Mouse (Mus musculus) v-Abl transformed pro-B cells (cell line): ENCODE results near the gene Cog2.

Experiments used
- in situ Hi-C, 2 experiments: fragments of 400-800 bp; cut with MboI; formaldehyde crosslinking; loops; one replicate each; pipeline ENCODE4 v1.15.1; 2025; ENCODE audit not compliant: unreplicated experiment in 2 of 2

The Cog2 gene

DNA sequence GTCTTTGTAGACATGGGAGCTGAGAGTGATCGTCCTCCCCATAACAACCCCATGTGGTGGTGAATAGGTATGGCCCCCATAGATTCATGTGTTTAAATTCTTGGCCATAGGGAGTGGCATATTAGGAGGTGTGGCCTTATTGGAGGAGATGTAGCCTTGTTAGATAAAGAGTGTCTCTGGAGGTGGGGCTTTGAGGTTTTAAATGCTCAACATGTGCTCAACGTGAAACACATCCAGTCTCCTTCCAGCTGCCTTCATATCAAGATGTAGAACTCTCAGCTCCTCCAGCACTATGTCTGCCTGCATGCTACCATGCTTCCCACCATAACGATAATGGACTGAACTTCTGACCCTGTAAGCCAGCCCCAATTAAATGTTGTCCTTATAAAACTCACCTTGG, 4.5 kb upstream of the Cog2 start:
- in situ Hi-C loops: no loop called here

DNA sequence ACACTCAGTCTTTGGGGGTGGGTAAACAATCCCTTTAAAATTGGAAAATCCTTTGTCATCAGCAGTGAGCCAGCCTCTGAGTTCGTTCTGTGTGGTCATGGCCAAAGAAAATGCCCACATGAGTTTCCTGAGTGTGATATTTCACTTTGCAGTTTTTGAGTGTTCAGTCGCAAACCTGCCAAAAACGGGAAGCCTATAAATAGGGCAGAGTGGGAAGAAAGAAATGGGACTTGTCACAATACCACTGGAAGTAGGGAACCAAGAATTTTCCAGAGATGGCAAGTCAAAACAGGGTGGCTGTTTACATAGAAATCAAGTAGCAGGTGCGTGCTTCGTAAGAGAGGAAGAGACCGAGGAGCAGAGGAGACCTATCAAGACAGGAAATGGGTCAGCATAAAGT, 4.0 kb upstream of the Cog2 start:
- in situ Hi-C loops: no loop called here

DNA sequence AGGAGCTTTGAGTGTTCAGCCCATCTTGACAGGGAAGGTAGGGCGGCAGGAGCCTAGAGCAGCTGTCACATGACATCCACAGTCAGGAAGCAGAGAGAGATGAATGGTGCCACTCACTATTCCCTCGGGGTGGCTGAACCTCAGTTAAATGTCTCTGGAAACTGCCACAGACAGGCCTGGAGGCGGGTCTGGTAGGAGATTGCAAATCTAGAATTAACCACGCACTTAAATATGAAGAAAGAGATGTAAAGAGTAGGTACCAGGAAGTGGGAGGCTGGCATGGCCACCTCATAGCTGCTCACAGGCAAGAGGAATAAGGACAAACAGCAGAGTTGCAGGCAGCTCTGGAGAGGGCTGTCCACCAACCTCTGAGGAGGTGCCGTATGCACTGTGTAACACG, 3.4 kb upstream of the Cog2 start:
- in situ Hi-C loops: no loop called here

DNA sequence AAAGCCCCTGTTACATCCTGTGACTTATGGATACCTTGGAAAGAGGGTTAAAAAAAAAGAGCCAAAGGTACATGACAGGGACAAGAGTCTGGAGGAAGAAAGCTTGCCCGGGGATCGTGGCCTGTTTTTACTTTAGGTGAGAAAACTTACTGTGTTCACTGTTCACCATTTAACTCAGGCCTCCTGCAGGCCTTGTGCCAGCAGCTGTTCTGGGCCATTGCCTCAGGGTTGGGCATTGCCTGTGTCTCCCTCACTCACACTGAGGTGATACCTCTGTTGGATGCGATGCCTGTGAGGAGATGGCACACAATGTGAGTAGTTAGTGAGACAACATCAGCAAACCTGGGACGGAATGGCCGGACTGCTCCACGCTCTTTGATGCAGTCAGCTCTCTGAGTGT, 1.4 kb downstream of the Cog2 start:
- in situ Hi-C loops: no loop called here

DNA sequence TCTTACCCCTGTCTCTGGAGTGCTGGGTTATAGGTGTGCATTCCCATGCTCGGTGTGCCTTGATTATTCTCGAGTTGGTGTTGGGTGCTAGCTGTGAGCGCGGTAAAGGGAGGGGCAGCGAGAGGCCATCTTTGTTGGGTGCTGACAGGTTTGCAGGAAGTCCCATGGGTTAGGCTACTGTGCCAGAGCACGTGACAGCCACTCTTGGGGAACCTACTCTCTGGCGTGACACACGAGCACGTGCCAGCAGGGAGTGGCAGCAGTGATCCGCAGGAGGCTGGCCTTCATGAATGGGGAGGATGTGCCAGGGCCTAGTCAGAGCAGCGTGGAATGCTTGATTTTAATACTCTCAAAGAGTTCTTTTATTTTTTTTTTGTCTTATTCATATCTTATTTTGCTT, 5.7 kb downstream of the Cog2 start:
- in situ Hi-C loops: no loop called here

DNA sequence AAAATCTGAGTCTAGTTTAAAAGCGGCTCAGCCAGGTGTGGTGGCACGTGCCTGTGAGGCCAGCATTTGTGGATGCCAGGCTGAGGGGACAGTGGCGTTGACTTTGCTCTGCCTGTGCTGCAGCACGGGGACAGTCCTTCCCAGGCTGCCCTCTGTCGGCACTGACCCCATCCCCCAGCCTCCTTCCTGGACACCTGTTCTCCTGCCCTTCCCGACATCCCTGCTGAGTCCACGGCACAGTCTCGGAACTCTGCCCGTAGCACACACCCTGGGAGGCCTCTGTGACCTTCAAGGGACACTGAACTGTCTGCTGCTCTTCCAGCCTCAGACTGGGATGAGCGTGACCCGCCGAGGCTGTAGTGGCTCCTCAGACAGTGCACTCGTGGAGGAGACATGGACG, 9.5 kb downstream of the Cog2 start:
- in situ Hi-C loops: no loop called here

DNA sequence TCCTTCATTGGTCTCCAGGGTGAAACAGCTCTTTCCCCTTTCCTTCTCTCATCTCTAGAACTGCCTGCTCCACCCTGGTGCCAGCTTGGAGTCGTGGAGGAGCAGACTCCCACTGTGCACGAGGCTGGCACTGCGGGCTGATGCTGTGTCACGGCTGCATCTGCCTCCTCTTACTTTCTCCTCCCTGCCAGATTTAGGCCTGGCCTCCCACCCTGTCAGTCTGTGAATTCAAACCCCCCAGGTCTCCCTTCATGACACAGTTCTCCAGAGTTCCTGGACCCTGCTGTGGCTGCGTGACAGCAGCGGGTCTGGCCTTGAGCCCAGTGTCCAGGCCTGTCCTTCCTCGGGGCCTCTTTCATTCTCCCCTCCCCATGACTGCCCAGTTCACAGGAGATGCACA, 10.0 kb downstream of the Cog2 start:
- in situ Hi-C loops: no loop called here

DNA sequence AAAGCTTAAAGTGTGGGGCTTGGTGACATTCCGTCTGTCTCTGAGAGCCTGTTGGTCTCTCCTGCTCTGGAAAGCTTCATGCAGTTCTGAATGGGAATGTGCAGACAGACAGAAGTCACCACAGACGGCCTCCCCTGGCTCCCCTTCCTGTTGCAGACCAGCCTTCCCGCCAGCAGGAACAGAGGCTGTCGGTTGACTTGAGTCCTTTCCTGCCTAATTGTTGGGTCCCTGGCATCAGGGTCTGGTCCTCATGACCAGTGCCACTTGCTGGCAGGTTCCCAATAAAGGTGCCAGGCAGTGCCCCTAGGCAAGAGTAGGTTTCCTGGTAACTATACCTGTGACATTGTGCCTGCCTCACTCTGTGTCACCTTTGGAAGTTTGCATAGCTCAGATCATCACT, 10.4 kb downstream of the Cog2 start:
- in situ Hi-C loops: no loop called here

DNA sequence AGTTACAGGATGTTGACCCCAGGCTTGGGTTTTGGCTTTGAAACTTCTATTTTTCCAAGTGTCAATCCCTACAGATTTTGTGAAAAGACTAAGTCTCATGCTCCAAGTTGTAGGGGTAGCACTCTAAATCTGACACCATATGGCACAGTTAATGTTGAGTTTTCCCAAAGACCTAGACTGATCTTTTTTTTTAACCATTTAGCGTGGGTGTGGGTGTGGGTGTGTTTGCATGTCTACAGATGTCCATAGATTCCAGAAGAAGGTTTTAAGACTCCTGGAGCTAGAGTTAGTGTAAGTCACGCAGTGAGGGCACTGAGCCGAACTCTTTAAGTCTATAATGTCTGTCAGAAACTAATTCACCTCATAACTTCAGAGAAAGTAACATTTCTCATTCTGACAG, 12.1 kb downstream of the Cog2 start:
- in situ Hi-C loops: no loop called here

DNA sequence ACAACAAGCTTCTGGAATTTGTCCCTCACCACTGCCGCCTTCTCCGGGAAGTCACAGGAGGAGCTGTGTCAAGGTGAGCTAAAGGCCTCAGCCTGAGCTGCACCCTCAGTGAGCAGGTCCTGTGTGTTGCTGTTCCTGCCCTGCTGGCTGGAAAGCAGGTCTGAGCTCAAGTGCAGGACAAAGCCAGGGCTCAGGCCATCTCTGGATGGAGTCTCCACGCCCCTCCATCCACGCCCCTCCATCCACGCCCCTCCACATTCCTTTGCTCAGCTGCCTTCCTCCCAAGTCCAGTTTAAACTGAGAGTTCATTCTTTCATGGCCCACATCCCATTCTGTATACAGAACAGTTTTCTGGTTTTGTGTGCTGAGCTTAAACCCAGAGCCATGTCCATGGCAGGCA, 14.9 kb downstream of the Cog2 start:
- in situ Hi-C loops: no loop called here

DNA sequence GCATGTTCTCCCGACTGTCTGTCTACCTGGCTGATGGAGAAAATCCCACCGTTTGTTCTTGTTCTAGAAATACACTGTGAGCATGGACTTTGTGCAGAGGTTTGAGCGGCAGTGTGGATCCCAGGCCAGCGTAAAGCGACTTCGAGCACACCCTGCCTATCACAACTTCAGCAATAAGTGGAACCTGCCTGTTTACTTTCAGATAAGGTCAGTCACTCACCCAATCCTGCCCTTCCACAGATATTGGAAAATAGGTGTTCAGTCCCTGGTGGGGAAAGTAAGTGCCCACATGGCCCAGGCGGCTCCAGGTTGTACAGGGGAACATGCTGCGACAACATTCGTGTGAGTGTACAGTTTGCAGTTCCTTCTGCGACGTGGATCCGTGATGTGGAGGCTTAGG, 20.3 kb downstream of the Cog2 start:
- in situ Hi-C loops: no loop called here

DNA sequence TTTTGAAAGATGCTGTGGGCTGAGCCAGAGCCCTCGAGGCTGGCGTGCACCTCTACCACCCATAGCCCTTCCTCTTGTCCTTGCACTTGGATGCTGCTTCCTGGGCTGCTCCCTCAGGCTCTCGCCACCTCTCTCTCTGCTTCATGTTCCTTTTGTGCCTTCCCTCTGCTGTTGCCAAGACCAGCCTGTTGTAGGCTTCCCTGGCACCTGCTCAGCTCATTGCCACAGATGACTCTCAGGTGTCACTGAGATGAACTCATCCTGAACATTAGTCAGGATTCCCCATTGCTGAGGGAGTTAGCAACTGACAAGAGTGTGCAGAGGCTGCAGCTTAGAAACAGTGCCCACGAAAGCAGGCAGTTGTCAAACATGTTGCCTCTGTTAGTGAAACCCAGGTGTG, 21.4 kb downstream of the Cog2 start:
- in situ Hi-C loops: no loop called here

DNA sequence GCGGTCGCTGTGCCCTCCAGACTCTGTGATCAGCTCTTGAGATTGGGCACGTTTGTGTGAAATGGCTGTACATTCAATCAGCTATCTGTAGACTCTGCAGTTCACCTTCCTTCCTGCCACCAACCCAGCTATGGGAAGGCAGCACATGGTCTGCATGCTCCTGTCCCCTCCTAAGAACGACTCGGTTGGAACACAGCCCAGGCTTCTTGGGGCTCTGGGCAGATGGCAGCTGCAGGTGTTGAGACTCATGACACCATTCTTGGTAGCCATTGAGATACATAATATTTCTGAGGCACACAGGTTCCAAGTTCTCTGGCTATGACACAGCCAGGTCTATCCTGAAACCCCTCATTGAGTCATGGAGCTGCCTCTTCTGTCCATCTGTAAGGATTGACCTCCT, 22.7 kb downstream of the Cog2 start:
- in situ Hi-C loops: no loop called here

DNA sequence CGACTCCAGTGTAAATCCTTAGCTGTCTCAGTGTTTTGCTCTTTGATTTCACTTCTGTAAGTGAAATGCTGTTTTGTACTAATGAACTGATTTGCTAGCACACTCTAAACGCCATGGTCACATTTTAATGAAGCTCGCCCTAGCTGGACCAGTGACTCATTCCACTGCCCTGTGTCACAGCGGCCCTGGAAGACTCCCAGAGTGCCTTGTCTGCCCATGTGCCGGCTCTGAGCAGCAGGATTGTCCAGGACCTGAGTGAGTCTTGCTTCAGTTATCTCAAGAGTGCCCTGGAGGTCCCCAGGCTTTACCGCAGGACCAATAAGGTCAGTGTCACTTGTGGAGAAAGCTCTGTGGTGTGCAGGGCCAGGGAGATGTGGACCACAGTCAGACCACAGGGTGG, 25.8 kb downstream of the Cog2 start:
- in situ Hi-C loops: no loop called here

DNA sequence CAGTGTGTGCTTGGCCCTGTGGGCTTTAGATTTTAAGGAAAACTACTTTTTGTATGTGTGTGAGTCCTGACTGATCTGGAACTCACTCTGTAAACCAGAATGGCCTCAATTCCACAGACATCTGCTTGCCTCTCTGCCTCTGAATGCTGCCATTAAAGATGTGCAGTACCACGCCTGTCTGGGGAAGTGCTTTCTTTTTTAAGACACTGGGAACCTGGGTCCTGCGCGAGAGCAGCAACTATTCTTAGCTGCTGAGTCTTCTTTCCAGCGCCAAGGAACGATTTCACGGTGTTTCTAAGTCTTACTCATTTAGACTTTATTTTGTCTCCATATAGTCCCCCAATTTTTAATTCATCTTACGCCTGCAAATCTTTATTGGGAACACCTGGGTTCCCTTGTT, 26.2 kb downstream of the Cog2 start:
- in situ Hi-C loops: no loop called here

DNA sequence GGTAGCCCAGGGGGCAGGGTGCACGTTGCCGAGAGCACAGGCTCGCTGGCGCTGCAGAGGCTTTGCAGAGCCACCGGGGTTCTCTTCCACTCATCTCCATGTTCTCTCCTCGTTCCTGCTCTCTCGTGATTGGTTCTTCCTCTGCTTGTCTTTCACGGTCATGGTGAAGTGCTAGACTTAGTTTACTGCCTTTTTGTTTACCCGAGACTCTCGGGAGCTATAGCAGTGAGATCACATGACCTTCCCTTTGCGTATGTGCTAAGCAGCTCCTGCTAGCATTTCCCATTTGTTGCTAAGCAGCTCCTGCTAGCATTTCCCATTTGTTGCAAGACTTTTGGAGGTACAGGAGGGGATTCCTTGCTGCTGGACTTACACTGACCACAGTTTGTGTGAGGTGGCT, 26.7 kb downstream of the Cog2 start:
- in situ Hi-C loops: no loop called here

DNA sequence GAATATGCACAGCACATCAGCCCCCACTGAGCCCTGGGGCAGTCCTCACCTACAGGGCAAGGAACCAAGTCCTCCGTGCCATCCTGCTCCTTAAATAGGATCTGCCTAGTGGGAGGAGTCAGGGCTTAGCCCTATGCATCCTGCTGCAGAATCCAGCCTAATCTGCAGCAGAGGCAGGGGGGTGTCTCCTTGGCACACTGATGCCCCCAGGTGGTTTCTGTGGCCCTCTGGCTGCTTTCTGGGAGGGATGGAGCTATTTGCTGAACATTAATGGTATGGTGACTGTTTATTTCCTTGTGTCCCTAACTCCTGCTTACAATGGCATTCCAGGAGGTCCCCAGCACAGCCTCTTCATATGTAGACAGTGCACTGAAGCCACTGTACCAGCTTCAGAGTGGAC, 27.6 kb downstream of the Cog2 start:
- in situ Hi-C loops: no loop called here

DNA sequence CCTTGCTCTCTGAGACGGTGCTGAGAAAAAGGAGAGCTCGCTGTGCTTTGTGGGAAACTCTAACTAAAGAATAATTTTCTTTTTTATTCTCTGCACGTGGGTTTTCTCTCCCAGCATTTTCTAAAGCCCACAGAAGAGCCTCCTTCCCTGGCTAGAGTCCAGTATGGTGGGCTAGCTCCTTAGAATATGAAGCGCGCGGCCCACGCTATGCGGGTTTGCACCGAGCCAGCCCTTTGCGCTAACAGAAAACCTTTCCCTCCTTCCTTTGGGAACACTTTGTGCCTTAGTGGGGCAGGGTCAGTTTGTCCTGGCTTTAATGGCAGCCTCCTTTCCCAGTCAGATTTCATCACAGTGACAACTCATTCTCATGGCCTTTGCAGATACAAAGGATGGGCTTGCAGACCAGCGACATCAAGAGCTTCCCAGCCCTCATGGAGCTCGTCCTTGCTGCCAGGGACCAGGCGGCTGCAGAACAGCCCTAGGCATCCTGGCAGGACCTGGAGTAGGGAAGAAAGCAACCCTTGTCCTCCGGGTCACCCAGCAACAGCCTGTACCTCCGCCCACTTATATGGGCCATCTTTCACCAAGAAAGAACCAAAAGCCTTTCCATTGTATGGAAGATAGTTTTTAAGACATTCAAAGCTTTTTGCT, 30.6 kb downstream of the Cog2 start:
- in situ Hi-C loops: loop anchor here in 1 of 2 experiments (25.0 kb wide), 1 partner anchor 764 kb away; no protein-coding TSS in a partner anchor

DNA sequence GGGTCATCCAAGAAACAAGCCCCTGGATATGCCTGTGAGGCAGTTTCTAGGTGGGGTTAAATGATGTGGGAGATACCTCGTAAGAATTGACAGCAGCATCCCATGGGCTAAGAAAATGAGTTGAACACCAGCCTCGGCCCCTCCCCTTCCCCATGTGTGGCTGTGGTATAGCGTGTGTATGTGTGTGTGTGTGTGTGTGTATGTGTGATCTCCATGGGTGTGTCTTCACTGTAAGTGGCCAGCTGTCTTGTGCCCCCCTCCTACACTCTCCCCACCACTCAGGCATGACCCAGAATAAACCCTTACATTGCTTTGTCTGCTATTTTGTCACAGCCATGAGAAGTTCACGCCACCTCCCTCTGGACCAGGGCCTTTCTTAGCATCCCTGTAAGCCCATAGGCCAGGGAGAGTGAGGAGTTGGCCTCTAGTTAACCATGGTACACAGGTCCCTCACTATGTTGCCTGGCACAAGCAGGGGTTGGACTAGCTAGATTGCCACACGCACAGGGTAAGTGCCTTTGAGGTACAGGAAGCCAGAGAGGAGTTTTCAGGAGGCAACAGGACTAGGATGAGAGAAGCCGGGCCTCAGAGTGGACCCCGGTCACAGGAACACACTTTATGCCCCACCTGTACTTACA, 34.7 kb downstream of the Cog2 start:
- in situ Hi-C loops: loop anchor here in 1 of 2 experiments (25.0 kb wide), 1 partner anchor 768 kb away; no protein-coding TSS in a partner anchor

DNA sequence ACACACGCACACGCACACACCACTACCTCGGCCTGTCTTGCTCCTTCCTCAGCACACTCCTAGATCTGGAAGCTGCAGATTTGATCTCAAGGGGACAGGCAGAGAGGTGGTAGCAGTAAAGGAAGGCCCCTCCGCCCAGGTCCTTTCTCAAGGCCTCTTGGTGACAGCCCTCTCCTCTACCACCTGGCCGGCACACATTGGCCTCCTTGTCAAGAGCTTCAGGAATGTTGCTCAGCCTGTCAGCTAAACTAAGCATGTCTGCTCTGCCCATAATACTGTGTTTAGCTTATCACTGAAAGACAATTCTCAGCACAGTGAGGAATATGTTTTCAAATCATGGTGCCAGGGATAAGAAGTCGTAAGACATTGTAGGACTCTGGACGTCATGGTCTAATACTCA, 35.6 kb downstream of the Cog2 start:
- in situ Hi-C loops: loop anchor here in 1 of 2 experiments (25.0 kb wide), 1 partner anchor 769 kb away; no protein-coding TSS in a partner anchor

DNA sequence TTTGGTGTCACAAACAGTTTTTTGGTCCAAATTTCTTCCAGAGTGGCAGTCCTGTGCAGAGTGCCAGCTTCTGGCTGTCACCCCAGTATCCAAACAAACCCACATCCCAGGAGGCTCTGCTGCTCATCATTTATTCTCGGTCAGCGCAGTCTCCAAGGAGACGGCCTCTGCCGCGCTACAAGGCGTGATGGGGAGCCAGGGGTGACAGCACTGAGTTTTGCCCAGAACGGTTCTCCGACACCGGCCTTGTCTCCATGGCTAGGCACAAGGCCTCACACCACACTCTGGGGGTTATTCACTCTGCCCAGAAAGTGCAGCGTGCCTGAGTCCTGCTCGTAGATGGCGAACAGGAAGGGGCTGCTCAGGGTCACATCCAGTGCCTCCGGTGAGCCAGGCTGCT, 36.1 kb downstream of the Cog2 start:
- in situ Hi-C loops: loop anchor here in 1 of 2 experiments (25.0 kb wide), 1 partner anchor 769 kb away; no protein-coding TSS in a partner anchor

DNA sequence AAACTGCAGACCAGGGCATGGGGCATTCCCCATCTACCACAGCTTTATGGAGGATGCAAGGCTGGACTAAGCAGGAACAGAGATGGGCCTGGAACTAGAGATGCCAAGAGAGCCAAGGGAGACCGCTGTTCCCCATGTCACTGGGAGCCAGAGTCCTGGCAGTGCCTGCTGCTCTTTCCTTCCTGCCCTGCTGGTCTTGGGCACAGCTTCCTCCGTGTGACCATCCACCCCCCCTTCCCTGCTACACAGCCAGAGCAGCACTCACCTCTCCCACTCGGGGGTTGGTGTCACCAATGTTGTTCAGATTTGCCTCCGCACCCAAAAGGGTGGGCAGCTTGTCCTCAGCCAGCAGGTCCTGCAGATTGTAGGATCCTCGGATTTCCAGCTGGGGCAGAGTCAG, 36.9 kb downstream of the Cog2 start:
- in situ Hi-C loops: loop anchor here in 1 of 2 experiments (25.0 kb wide), 1 partner anchor 770 kb away; no protein-coding TSS in a partner anchor
